Mouse (Mus musculus): ENCODE results near the gene Cldn7. TPM values are rescaled to one million over a fixed set of nuclear protein-coding genes. Genes with fewer than 3 reads are reported as not detected.

The Cldn7 gene
- polyA plus RNA-seq, 1 experiment from 2014 or later: 461 TPM

- H3K27me3 ChIP-seq (replicated peaks; ENCODE audit: control insufficient read depth, insufficient read depth, low read length): no peaks in the 10 kb centered on the region
- no peak overlapping the region for H3K4me2 ChIP-seq (ENCODE audit: low read length)
- H3K9me3 ChIP-seq (ENCODE audit: control insufficient read depth, low read length): no peaks in the 10 kb centered on the region
- no peak overlapping the region for H3K9ac ChIP-seq (ENCODE audit: low read length)
- no peak for DNase-seq (ENCODE audit: low spot score)
- no peak for ATAC-seq (replicated peaks; ENCODE audit: low FRiP score, low TSS enrichment, low read depth)
- H3K4me3 ChIP-seq (ENCODE audit: low read depth, low read length): no peak overlapping the region
- H3K27ac ChIP-seq (ENCODE audit: low read depth): no peak overlapping the region
- no peaks in the 10 kb centered on the region for H3K36me3 ChIP-seq (ENCODE audit: control insufficient read depth, insufficient read depth, low read length)
- H3K4me1 ChIP-seq (replicated peaks; ENCODE audit: control insufficient read depth, insufficient read depth, low read length): peaks cover 2% of the 10 kb centered on the region
- WGBS: 65% methylated on average over 3 of the region's 3 CpGs
These were observed 33.5 kb upstream of the Cldn7 start for GRCm38 (mm10) chr11:69930967-69931537.

GRCm38 (mm10) chr11:69931769-69932168 lies 32.8 kb upstream of the Cldn7 start:
- Histone ChIP-seq H3K4me3 (ENCODE audit: low read depth, low read length) (no peak overlapping the region), H3K9ac (ENCODE audit: low read length) (no peak overlapping the region), H3K4me1 (replicated peaks; ENCODE audit: control insufficient read depth, insufficient read depth, low read length) (peaks cover 9% of the 10 kb centered on the region), H3K36me3 (ENCODE audit: control insufficient read depth, insufficient read depth, low read length) (no peaks in the 10 kb centered on the region), H3K27ac (ENCODE audit: low read depth) (no peak overlapping the region), H3K4me2 (ENCODE audit: low read length) (no peak overlapping the region), H3K27me3 (replicated peaks; ENCODE audit: control insufficient read depth, insufficient read depth, low read length) (no peaks in the 10 kb centered on the region), H3K9me3 (ENCODE audit: control insufficient read depth, low read length) (no peaks in the 10 kb centered on the region)
- 68% methylated on average over 8 of the region's 8 CpGs for WGBS
- DNase-seq (ENCODE audit: low spot score) (no peak), ATAC-seq (replicated peaks; ENCODE audit: low FRiP score, low TSS enrichment, low read depth) (no peak)

- no peaks in the 10 kb centered on the region for H3K36me3 ChIP-seq (ENCODE audit: control insufficient read depth, insufficient read depth, low read length)
- ATAC-seq (replicated peaks; ENCODE audit: low FRiP score, low TSS enrichment, low read depth) (no peak), DNase-seq (ENCODE audit: low spot score) (no peak)
- peaks cover 14% of the 10 kb centered on the region for H3K4me1 ChIP-seq (replicated peaks; ENCODE audit: control insufficient read depth, insufficient read depth, low read length)
- no peak overlapping the region for H3K9ac ChIP-seq (ENCODE audit: low read length)
- WGBS: 42% methylated on average over 3 of the region's 3 CpGs
- H3K27ac ChIP-seq (ENCODE audit: low read depth): no peak overlapping the region
- no peak overlapping the region for H3K4me3 ChIP-seq (ENCODE audit: low read depth, low read length)
- no peaks in the 10 kb centered on the region for H3K9me3 ChIP-seq (ENCODE audit: control insufficient read depth, low read length)
- H3K4me2 ChIP-seq (ENCODE audit: low read length): no peak overlapping the region
- H3K27me3 ChIP-seq (replicated peaks; ENCODE audit: control insufficient read depth, insufficient read depth, low read length): no peaks in the 10 kb centered on the region
These were observed 32.3 kb upstream of the Cldn7 start for GRCm38 (mm10) chr11:69932254-69932653.

- peaks cover 15% of the 10 kb centered on the region for H3K4me1 ChIP-seq (replicated peaks; ENCODE audit: control insufficient read depth, insufficient read depth, low read length)
- no peak for DNase-seq (ENCODE audit: low spot score)
- H3K4me3 ChIP-seq (ENCODE audit: low read depth, low read length): no peak overlapping the region
- H3K9ac ChIP-seq (ENCODE audit: low read length): no peak overlapping the region
- no peak overlapping the region for H3K27ac ChIP-seq (ENCODE audit: low read depth)
- H3K36me3 ChIP-seq (ENCODE audit: control insufficient read depth, insufficient read depth, low read length): no peaks in the 10 kb centered on the region
- H3K27me3 ChIP-seq (replicated peaks; ENCODE audit: control insufficient read depth, insufficient read depth, low read length): no peaks in the 10 kb centered on the region
- H3K9me3 ChIP-seq (ENCODE audit: control insufficient read depth, low read length): no peaks in the 10 kb centered on the region
- H3K4me2 ChIP-seq (ENCODE audit: low read length): no peak overlapping the region
- no peak for ATAC-seq (replicated peaks; ENCODE audit: low FRiP score, low TSS enrichment, low read depth)
- 74% methylated on average over 4 of the region's 4 CpGs for WGBS
These were observed 31.5 kb upstream of the Cldn7 start for GRCm38 (mm10) chr11:69933066-69933465.

GRCm38 (mm10) chr11:69934169-69934568 lies 30.4 kb upstream of the Cldn7 start:
- H3K4me1 ChIP-seq (replicated peaks; ENCODE audit: control insufficient read depth, insufficient read depth, low read length): peaks cover 15% of the 10 kb centered on the region
- DNase-seq (ENCODE audit: low spot score): peak; percentile 99

GRCm38 (mm10) chr11:69934681-69935080 lies 29.9 kb upstream of the Cldn7 start:
- Histone ChIP-seq H3K36me3 (ENCODE audit: control insufficient read depth, insufficient read depth, low read length) (no peaks in the 10 kb centered on the region), H3K9ac (ENCODE audit: low read length) (no peak overlapping the region), H3K27me3 (replicated peaks; ENCODE audit: control insufficient read depth, insufficient read depth, low read length) (no peaks in the 10 kb centered on the region), H3K4me1 (replicated peaks; ENCODE audit: control insufficient read depth, insufficient read depth, low read length) (peaks cover 15% of the 10 kb centered on the region), H3K4me2 (ENCODE audit: low read length) (peak overlapping the region; percentile 41), H3K27ac (ENCODE audit: low read depth) (no peak overlapping the region), H3K9me3 (ENCODE audit: control insufficient read depth, low read length) (no peaks in the 10 kb centered on the region), H3K4me3 (ENCODE audit: low read depth, low read length) (no peak overlapping the region)
- DNase-seq (ENCODE audit: low spot score) (no peak), ATAC-seq (replicated peaks; ENCODE audit: low FRiP score, low TSS enrichment, low read depth) (no peak)
- 11% methylated on average over 6 of the region's 6 CpGs for WGBS

More at GRCm38 (mm10) chr11:69934169-69934568, 30.4 kb upstream of the Cldn7 start:
- H3K4me2 ChIP-seq (ENCODE audit: low read length): peak overlapping the region; percentile 41
- no peak overlapping the region for H3K27ac ChIP-seq (ENCODE audit: low read depth)
- no peaks in the 10 kb centered on the region for H3K36me3 ChIP-seq (ENCODE audit: control insufficient read depth, insufficient read depth, low read length)
- H3K9me3 ChIP-seq (ENCODE audit: control insufficient read depth, low read length): no peaks in the 10 kb centered on the region
- under 1% methylated on average over 18 of the region's 18 CpGs for WGBS
- H3K27me3 ChIP-seq (replicated peaks; ENCODE audit: control insufficient read depth, insufficient read depth, low read length): no peaks in the 10 kb centered on the region
- peak overlapping the region; percentile 16; the same call in 1 of the 2 replicates for H3K4me3 ChIP-seq (ENCODE audit: low read depth, low read length)
- no peak overlapping the region for H3K9ac ChIP-seq (ENCODE audit: low read length)
- ATAC-seq (replicated peaks; ENCODE audit: low FRiP score, low TSS enrichment, low read depth): peak; percentile 48; the same call in 1 of the 2 replicates

GRCm38 (mm10) chr11:69935137-69935879 lies 29.3 kb upstream of the Cldn7 start, which contains the start of gene Ybx2:
Gene Ybx2 (plus strand): TSS chr11:69935796.
- WGBS: 1% methylated on average over 62 of the region's 62 CpGs
- Histone ChIP-seq H3K36me3 (ENCODE audit: control insufficient read depth, insufficient read depth, low read length) (no peaks in the 10 kb centered on the region), H3K9me3 (ENCODE audit: control insufficient read depth, low read length) (no peaks in the 10 kb centered on the region), H3K4me2 (ENCODE audit: low read length) (peak within 1 kb of the TSS; percentile 100), H3K27ac (ENCODE audit: low read depth) (no peak within 1 kb of the TSS), H3K27me3 (replicated peaks; ENCODE audit: control insufficient read depth, insufficient read depth, low read length) (no peaks in the 10 kb centered on the region), H3K4me3 (ENCODE audit: low read depth, low read length) (peak within 1 kb of the TSS; percentile 47), H3K4me1 (replicated peaks; ENCODE audit: control insufficient read depth, insufficient read depth, low read length) (peaks cover 15% of the 10 kb centered on the region), H3K9ac (ENCODE audit: low read length) (peak within 1 kb of the TSS; percentile 44)
- ATAC-seq (replicated peaks; ENCODE audit: low FRiP score, low TSS enrichment, low read depth) (peak; percentile 85), DNase-seq (ENCODE audit: low spot score) (peak; percentile 92)

GRCm38 (mm10) chr11:69936156-69936555 lies 28.4 kb upstream of the Cldn7 start:
- peaks cover 15% of the 10 kb centered on the region for H3K4me1 ChIP-seq (replicated peaks; ENCODE audit: control insufficient read depth, insufficient read depth, low read length)
- no peak overlapping the region for H3K27ac ChIP-seq (ENCODE audit: low read depth)
- no peaks in the 10 kb centered on the region for H3K27me3 ChIP-seq (replicated peaks; ENCODE audit: control insufficient read depth, insufficient read depth, low read length)
- ATAC-seq (replicated peaks; ENCODE audit: low FRiP score, low TSS enrichment, low read depth) (0 out of 2 replicates have a peak, but pooled peaks have one; percentile 23), DNase-seq (ENCODE audit: low spot score) (peak; percentile 75)
- H3K4me2 ChIP-seq (ENCODE audit: low read length): peak overlapping the region; percentile 100
- no peaks in the 10 kb centered on the region for H3K36me3 ChIP-seq (ENCODE audit: control insufficient read depth, insufficient read depth, low read length)
- peak overlapping the region; percentile 44 for H3K9ac ChIP-seq (ENCODE audit: low read length)
- H3K9me3 ChIP-seq (ENCODE audit: control insufficient read depth, low read length): no peaks in the 10 kb centered on the region
- WGBS: 2% methylated on average over 27 of the region's 30 CpGs
- H3K4me3 ChIP-seq (ENCODE audit: low read depth, low read length): peak overlapping the region; percentile 47
